Mouse (Mus musculus): Measurements from ENCODE around the gene Glrx3. TPM values are rescaled to one million over a fixed set of nuclear protein-coding genes. Genes with fewer than 3 reads are reported as not detected.

Glrx3 gene
- polyA plus RNA-seq (2014; fragmentation: Illumina TruSeq; extraction: RNeasy Lipid Tissue Mini Kit (QIAGEN cat#74804); ENCODE audit: low read depth, low replicate concordance): 234 TPM

DNA sequence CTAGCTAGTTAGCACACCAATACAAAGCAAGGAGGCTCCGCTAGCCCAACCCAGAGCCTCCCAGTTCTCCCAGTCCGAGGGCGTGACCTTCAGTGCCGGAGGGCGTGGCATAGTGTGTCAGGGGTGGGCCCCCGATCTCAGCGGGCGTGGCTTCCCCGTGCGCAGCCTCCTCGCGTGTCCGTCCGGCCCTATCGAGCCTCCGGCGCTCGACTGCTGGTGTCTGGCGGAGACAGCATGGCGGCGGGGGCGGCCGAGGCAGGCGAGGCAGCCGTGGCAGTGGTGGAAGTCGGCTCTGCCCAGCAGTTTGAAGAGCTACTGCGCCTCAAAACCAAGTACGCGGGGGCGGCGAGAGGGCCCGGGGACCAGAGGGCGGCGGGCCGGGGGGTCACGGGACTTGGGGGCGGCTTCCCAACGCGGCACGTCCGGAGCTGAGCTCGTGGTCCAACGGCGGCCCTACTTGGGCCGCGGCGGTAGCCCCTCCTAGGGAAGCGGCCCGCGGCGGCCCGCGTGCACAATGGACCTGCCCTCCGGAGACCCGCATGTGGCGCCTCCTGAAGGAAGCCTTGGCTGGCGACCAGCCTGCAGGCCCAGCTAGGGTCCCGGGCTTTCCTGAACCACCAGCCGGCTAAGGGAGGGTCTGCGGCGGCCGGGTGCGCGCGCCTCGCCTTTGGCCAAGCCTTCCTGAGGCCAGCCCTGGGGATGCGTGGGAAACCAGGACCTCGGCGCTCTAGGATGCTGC, at the start of gene Glrx3:
Gene Glrx3, plus strand, starts transcription at position 175 of the 739 bp plus-strand sequence.

DNA sequence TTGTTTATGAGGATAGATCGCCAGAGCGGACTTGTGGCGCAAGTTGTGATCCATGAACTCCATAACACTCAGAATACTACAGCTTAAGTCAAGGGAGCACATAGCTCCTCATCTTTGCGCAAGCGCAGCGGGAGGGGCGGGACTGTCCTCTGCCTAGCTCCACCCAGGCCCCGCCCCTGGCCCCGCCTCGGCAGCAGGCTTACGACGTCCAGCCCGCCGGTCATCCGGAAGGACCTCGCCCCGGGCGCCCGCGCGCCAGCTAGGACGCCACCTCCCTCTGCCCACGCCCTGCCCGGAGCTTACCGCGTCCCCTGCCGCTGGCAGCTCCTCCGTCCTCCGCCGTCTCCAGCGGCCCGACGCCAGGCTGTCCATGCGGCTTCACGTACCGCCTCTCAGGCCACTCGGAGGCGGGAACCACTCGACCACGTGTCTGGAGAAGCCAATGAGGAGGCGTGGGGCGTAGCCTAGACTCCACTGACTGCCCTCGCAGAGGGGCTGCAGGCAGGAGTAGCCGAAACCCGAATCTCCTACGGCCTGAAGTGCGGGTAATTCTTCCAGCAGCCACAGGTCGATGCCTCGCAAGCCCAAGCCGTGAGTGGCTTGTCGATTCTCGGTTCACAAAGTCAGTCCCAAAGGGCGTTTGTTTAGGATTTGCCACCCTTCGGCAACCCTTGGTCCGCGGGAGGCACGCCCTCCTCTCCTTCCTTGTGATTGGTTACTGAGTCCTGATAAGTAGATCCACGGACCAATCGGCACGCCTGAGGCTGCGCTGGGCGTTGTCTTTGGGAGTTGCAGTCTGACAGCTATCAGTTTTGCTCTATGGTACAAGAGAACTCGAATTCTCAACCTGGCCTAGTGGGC, 26.8 kb upstream of the Glrx3 start, which contains the start of gene 9430038I01Rik:
Gene 9430038I01Rik, minus strand, starts transcription at position 426 of the 861 bp plus-strand sequence.

Other genes starting within 250 kb of the Glrx3 start
- gene Ebf3, start 123.2 kb upstream of the Glrx3 start, polyA plus RNA-seq (2014; fragmentation: Illumina TruSeq; extraction: RNeasy Lipid Tissue Mini Kit (QIAGEN cat#74804); ENCODE audit: low read depth, low replicate concordance): 4.5 TPM
- 6.9 TPM for gene 9430038I01Rik, start 26.9 kb upstream of the Glrx3 start, polyA plus RNA-seq (2014; fragmentation: Illumina TruSeq; extraction: RNeasy Lipid Tissue Mini Kit (QIAGEN cat#74804); ENCODE audit: low read depth, low replicate concordance)

Data from adrenal gland, adult 10 weeks (tissue).